Mouse (Mus musculus): ENCODE measurements around the gene Stox2. TPM values are rescaled to one million over a fixed set of nuclear protein-coding genes. Genes with fewer than 3 reads are reported as not detected.

Gene Stox2
- polyA plus RNA-seq, 1 experiment from 2014 or later, result 35.7 TPM

Other genes starting within 250 kb of the Stox2 start
- 46.2 and 47.0 TPM in 2 replicates for gene Trappc11, start 87.1 kb upstream of the Stox2 start, polyA plus RNA-seq (2016; fragmentation: Nextera tagmentation; extraction: Ambion mirVana)
- gene Rwdd4a, start 87.3 kb upstream of the Stox2 start, polyA plus RNA-seq (2016; fragmentation: Nextera tagmentation; extraction: Ambion mirVana), result 37.6 and 38.9 TPM in 2 replicates
- 14.3 and 15.5 TPM in 2 replicates for gene Ing2, start 229.2 kb upstream of the Stox2 start, polyA plus RNA-seq (2016; fragmentation: Nextera tagmentation; extraction: Ambion mirVana)